ENCODE assay signal across 12 mouse cellular contexts in genomic region chr2:33254318-33254985, GRCm38 (mm10). TPM values are rescaled to one million over a fixed set of nuclear protein-coding genes. Genes with fewer than 3 reads are reported as not detected.
DNase-seq lines count a peak whose midpoint lies in the region; ATAC-seq and TF ChIP-seq lines count a peak whose summit lies in the region.
"Had no signal": no experiment of that assay in that cellular context is flagged by ENCODE, and none has a peak within 500 bp of the region (broad histone marks: within the 10 kb centered on the region; RNA-seq: fewer than 3 reads in every experiment).

No protein-coding gene starts in this region.

- 0 out of 2 replicates have a peak, but pooled peaks cover under 1% of the 10 kb centered on the region for H3K36me3 ChIP-seq in forebrain, embryonic 15.5 days
- peaks cover 19% of the 10 kb centered on the region for H3K36me3 ChIP-seq in forebrain, postnatal 0 days (ENCODE audit: insufficient read depth)
- no peaks in the 10 kb centered on the region for H3K36me3 ChIP-seq in lung, postnatal 0 days (ENCODE audit: insufficient read depth, low read length)
- no peaks in the 10 kb centered on the region for H3K36me3 ChIP-seq in heart, postnatal 0 days (replicated peaks; ENCODE audit: control insufficient read depth, insufficient read depth, low read length)
- H3K36me3 ChIP-seq in liver, postnatal 0 days (replicated peaks; ENCODE audit: insufficient read depth, low read length): no peaks in the 10 kb centered on the region
- H3K36me3 ChIP-seq: midbrain, embryonic 10.5 days had no signal

- no peak overlapping the region for H3K4me2 ChIP-seq in forebrain, embryonic 15.5 days (replicated peaks)
- H3K4me2 ChIP-seq in forebrain, postnatal 0 days (ENCODE audit: low read depth): no peak overlapping the region
- H3K4me2 ChIP-seq in lung, postnatal 0 days (replicated peaks; ENCODE audit: low read depth, low read length): no peak overlapping the region
- no peak overlapping the region for H3K4me2 ChIP-seq in heart, postnatal 0 days (ENCODE audit: low read depth, low read length)
- H3K4me2 ChIP-seq in liver, postnatal 0 days (ENCODE audit: low read depth, low read length): no peak overlapping the region
- H3K4me2 ChIP-seq: hindbrain, embryonic 14.5 days had no signal

- no peaks in the 10 kb centered on the region for H3K9me3 ChIP-seq in forebrain, embryonic 15.5 days
- no peaks in the 10 kb centered on the region for H3K9me3 ChIP-seq in forebrain, postnatal 0 days (ENCODE audit: low read length)
- H3K9me3 ChIP-seq in lung, postnatal 0 days (ENCODE audit: low read length): no peaks in the 10 kb centered on the region
- H3K9me3 ChIP-seq in heart, postnatal 0 days (replicated peaks; ENCODE audit: control insufficient read depth, low read length): no peaks in the 10 kb centered on the region
- no peaks in the 10 kb centered on the region for H3K9me3 ChIP-seq in liver, postnatal 0 days (ENCODE audit: low read length)
- H3K9me3 ChIP-seq: midbrain, embryonic 10.5 days had no signal

- 0 out of 2 replicates have a peak overlapping the region, but pooled peaks have one; percentile 2 for H3K27ac ChIP-seq in forebrain, embryonic 15.5 days (replicated peaks)
- H3K27ac ChIP-seq in forebrain, postnatal 0 days (ENCODE audit: low read depth, low read length): no peak overlapping the region
- no peak overlapping the region for H3K27ac ChIP-seq in lung, postnatal 0 days (ENCODE audit: low read length)
- H3K27ac ChIP-seq in heart, postnatal 0 days (ENCODE audit: low read depth): peak overlapping the region; percentile 70
- no peak overlapping the region for H3K27ac ChIP-seq in liver, postnatal 0 days (ENCODE audit: low read depth)
- H3K27ac ChIP-seq: hindbrain, embryonic 14.5 days; midbrain, embryonic 10.5 days had no signal

- no peaks in the 10 kb centered on the region for H3K27me3 ChIP-seq in forebrain, embryonic 15.5 days
- no peaks in the 10 kb centered on the region for H3K27me3 ChIP-seq in forebrain, postnatal 0 days (ENCODE audit: insufficient read depth, low read length)
- H3K27me3 ChIP-seq in lung, postnatal 0 days (replicated peaks; ENCODE audit: insufficient read depth, low read length): no peaks in the 10 kb centered on the region
- no peaks in the 10 kb centered on the region for H3K27me3 ChIP-seq in heart, postnatal 0 days (ENCODE audit: control insufficient read depth, insufficient read depth, low read length)
- H3K27me3 ChIP-seq in liver, postnatal 0 days (ENCODE audit: insufficient read depth, low read length): no peaks in the 10 kb centered on the region

- 75% methylated on average over 9 of the region's 9 CpGs for WGBS in forebrain, embryonic 15.5 days
- 76% methylated on average over 9 of the region's 9 CpGs for WGBS in forebrain, postnatal 0 days
- WGBS in lung, postnatal 0 days: 80% methylated on average over 9 of the region's 9 CpGs
- 58% methylated on average over 9 of the region's 9 CpGs for WGBS in heart, postnatal 0 days
- 80% methylated on average over 9 of the region's 9 CpGs for WGBS in liver, postnatal 0 days (ENCODE audit: insufficient replicate concordance)

- no peak overlapping the region for H3K4me3 ChIP-seq in forebrain, embryonic 15.5 days
- H3K4me3 ChIP-seq in forebrain, postnatal 0 days (ENCODE audit: low read depth, low read length): no peak overlapping the region
- H3K4me3 ChIP-seq in lung, postnatal 0 days (ENCODE audit: low read depth, low read length): no peak overlapping the region
- no peak overlapping the region for H3K4me3 ChIP-seq in heart, postnatal 0 days (ENCODE audit: low read depth, low read length)
- H3K4me3 ChIP-seq in liver, postnatal 0 days (ENCODE audit: low read depth, low read length): no peak overlapping the region
- H3K4me3 ChIP-seq: erythroblast, embryonic 14.5 days; midbrain, embryonic 10.5 days had no signal

- no peak overlapping the region for H3K9ac ChIP-seq in forebrain, embryonic 15.5 days (replicated peaks)
- no peak overlapping the region for H3K9ac ChIP-seq in forebrain, postnatal 0 days
- no peak overlapping the region for H3K9ac ChIP-seq in lung, postnatal 0 days (replicated peaks; ENCODE audit: low read depth)
- no peak overlapping the region for H3K9ac ChIP-seq in heart, postnatal 0 days (replicated peaks; ENCODE audit: low read depth, low read length)
- H3K9ac ChIP-seq in liver, postnatal 0 days (replicated peaks): no peak overlapping the region
- H3K9ac ChIP-seq: hindbrain, embryonic 14.5 days had no signal

- peaks cover 9% of the 10 kb centered on the region; the same call in 1 of the 2 replicates for H3K4me1 ChIP-seq in forebrain, embryonic 15.5 days
- H3K4me1 ChIP-seq in forebrain, postnatal 0 days (ENCODE audit: insufficient read depth): no peaks in the 10 kb centered on the region
- H3K4me1 ChIP-seq in lung, postnatal 0 days (ENCODE audit: insufficient read depth, low read depth, low read length): no peaks in the 10 kb centered on the region
- H3K4me1 ChIP-seq in heart, postnatal 0 days (ENCODE audit: control insufficient read depth, insufficient read depth): peaks cover 57% of the 10 kb centered on the region
- H3K4me1 ChIP-seq in liver, postnatal 0 days (ENCODE audit: insufficient read depth): peaks cover 13% of the 10 kb centered on the region
- H3K4me1 ChIP-seq: midbrain, embryonic 10.5 days had no signal

- no peak for TF ChIP-seq CTCF in forebrain, postnatal 0 days (IDR thresholded peaks at IDR 0.05; ENCODE audit: low read depth)
- no peak for TF ChIP-seq CTCF in lung, postnatal 0 days (IDR thresholded peaks at IDR 0.05)
- no peak for TF ChIP-seq CTCF in heart, postnatal 0 days (IDR thresholded peaks at IDR 0.05; ENCODE audit: low read depth)
- TF ChIP-seq CTCF in liver, postnatal 0 days (IDR thresholded peaks at IDR 0.05; ENCODE audit: low read depth): no peak

- TF ChIP-seq EP300 in lung, postnatal 0 days (IDR thresholded peaks at IDR 0.05): no peak
- no peak for TF ChIP-seq EP300 in heart, postnatal 0 days (IDR thresholded peaks at IDR 0.05; ENCODE audit: low read depth)
- TF ChIP-seq EP300 in liver, postnatal 0 days (IDR thresholded peaks at IDR 0.05; ENCODE audit: low read depth): no peak

- no peak for ATAC-seq in forebrain, embryonic 15.5 days (replicated peaks)
- ATAC-seq in forebrain, postnatal 0 days: no peak
- no peak for ATAC-seq in lung, postnatal 0 days
- no peak for ATAC-seq in heart, postnatal 0 days (ENCODE audit: insufficient read depth, low read depth)
- no peak for ATAC-seq in liver, postnatal 0 days

- no peak for DNase-seq in forebrain, postnatal 0 days
- peak; percentile 32 for DNase-seq in lung, postnatal 14 days
- DNase-seq in lung, postnatal 0 days (ENCODE audit: low spot score): no peak
- peak; percentile 60 for DNase-seq in cerebellum, adult 9-10 months
- DNase-seq in heart, postnatal 0 days (ENCODE audit: low spot score): no peak
- no peak for DNase-seq in liver, postnatal 0 days
- DNase-seq in thymus, postnatal 10 days (ENCODE audit: low spot score in 2 of 2): no peak
- DNase-seq: adrenal gland, adult 8-10 months had no signal

RNA-seq across cellular contexts. Expression of gene Angptl2, which starts 38.6 kb away (rescaled TPM):
- 10.0 and 10.8 TPM in 2 replicates for polyA plus RNA-seq in forebrain, embryonic 15.5 days (2015; fragmentation: Nextera tagmentation; extraction: Ambion mirVana)
- 7.9 and 17.5 TPM in 2 replicates for total RNA-seq in forebrain, postnatal 0 days (2014; rRNA removed)
- polyA plus RNA-seq in forebrain, postnatal 0 days (2015; fragmentation: Nextera tagmentation; extraction: Ambion mirVana): 7.1 and 7.7 TPM in 2 replicates
- 28.6 and 33.8 TPM in 2 replicates for polyA plus RNA-seq in lung, postnatal 0 days (2015; fragmentation: Nextera tagmentation; extraction: Ambion mirVana)
- 124 and 149 TPM in 2 replicates for total RNA-seq in heart, postnatal 0 days (2014; rRNA removed; ENCODE audit: low replicate concordance)
- 58.0 and 66.5 TPM in 2 replicates for polyA plus RNA-seq in heart, postnatal 0 days (2015; fragmentation: Nextera tagmentation; extraction: Ambion mirVana)
- 3.8 and 4.4 TPM in 2 replicates for polyA plus RNA-seq in liver, postnatal 0 days (2015; fragmentation: Nextera tagmentation; extraction: Ambion mirVana)
- polyA plus RNA-seq: erythroblast, embryonic 14.5 days had no signal

Comparison
In these comparisons a context has a peak if more than half of its experiments do, and no peak if none do; other contexts are left out.
1. H3K27ac ChIP-seq: peak in forebrain, embryonic 15.5 days (single experiment) and heart, postnatal 0 days (single experiment); none in forebrain, postnatal 0 days (single experiment), lung, postnatal 0 days (single experiment) and liver, postnatal 0 days (single experiment).
2. DNase-seq: peak in lung, postnatal 14 days (single experiment) and cerebellum, adult 9-10 months (single experiment); none in forebrain, postnatal 0 days (single experiment), lung, postnatal 0 days (single experiment), heart, postnatal 0 days (single experiment), liver, postnatal 0 days (single experiment) and thymus, postnatal 10 days (0 of 2).